Mouse (Mus musculus): Measurements from ENCODE around the gene Nudcd2. TPM values are rescaled to one million over a fixed set of nuclear protein-coding genes. Genes with fewer than 3 reads are reported as not detected.

Gene Nudcd2
- total RNA-seq (2023) = 10.4 to 16.3 TPM (median 12.2 TPM) in 4 replicates

DNA sequence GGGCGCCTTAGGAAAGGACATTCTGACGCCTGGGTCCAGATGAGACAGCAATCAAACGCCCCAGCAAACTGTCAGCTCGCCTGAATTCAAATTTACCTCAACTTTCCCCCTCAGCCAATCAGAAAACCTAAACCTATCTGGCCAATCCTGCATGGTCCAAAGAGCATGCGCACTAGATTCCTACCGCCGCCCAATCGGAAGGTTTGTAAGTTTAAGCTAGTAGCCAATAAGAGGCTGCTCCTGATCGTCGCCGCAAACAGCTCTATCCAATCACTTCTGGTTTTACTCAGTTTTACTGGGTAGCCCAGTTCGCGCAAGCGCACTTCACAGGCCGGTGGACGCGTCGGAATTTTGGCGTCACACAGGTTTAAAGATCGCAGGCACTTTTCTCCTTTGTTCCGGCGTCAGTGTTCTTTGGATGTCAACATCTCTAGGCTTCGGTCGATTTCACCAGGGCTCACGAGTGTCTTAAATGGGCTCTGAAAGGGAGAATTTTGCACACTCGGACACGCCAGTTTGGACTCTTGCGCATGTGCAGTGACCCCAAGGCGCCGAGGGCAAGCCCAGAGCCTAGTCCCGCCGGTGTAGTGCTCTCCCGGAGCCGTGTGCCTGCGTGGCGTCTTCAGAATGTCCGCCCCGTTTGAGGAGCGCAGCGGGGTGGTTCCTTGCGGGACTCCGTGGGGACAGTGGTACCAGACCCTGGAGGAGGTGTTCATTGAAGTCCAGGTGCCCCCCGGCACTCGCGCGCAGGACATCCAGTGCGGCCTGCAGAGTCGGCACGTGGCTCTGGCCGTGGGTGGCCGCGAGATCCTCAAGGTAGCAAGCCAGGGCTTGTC, at the start of gene Nudcd2, which contains the start of gene Hmmr:
Gene Nudcd2, plus strand, starts transcription at position 329 of the 836 bp plus-strand sequence.
Gene Hmmr, minus strand, starts transcription at position 84 of the 836 bp plus-strand sequence.

DNA sequence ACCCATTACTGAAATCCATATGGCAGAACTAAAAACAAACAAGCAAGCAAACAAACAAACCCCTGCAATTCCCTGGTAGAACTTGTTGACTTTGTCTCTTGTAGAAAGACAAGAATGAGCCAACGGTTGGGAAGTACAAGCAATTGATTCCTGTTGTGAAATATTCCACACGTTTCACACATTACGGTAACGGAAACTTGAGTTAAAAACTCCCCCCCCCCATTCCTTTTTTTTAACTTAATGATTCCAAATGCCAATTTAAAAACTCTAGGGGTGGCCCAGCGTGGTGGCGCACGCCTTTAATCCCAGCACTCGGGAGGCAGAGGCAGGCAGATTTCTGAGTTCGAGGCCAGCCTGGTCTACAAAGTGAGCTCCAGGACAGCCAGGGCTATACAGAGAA, 38.4 kb upstream of the Nudcd2 start, which contains the start of gene Mat2b:
Gene Mat2b, minus strand, starts transcription at position 101 of the 400 bp plus-strand sequence.

DNA sequence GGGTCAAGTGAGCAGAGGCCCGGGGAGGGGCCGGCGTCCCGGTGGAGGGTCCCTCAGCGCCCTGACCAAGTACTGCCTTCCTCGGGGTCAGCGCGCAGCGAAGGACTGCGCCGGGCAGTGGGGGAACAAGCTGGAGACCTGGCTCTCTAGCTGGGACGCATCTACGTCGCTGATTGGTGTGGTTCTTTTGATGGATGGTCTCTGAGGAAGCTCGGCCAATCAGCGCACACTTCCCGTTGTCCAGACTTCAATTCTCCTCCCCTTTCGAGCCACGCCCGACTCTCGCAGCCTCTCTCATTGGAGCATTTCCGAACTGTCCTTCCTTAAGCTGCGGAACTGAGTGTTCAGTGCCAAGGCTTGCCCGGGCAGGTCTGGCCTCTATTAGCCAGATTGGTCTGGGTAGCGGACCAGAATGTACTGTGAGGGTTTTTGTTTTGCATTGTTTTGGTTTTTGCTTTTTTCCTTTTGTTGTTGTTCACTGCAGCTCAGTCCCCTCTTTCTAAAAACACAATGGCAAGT, 21.7 kb downstream of the Nudcd2 start, which contains the start of gene Ccng1:
Gene Ccng1, minus strand, starts transcription at position 203 of the 519 bp plus-strand sequence.

Other genes with a start within 250 kb of the Nudcd2 start
- 84.5 to 89.8 TPM (median 86.8 TPM) in 4 replicates for gene Mat2b, start 38.5 kb upstream of the Nudcd2 start, total RNA-seq (2023)
- 0.33 to 1.4 TPM (median 0.43 TPM) in 4 replicates for gene Hmmr, start 245 bp upstream of the Nudcd2 start, total RNA-seq (2023)
- gene Ccng1, start 21.6 kb downstream of the Nudcd2 start, total RNA-seq (2023) = 28.3 to 31.3 TPM (median 30.5 TPM) in 4 replicates

Data from B cell, adult 62 days (primary cell).